In genomic region chr14:87478339-87478951, GRCm38 (mm10) we compare ENCODE assay signal across 13 mouse cellular contexts.
DNase-seq lines count a peak whose midpoint lies in the region; ATAC-seq lines count a peak whose summit lies in the region.
"Had no signal": no experiment of that assay in that cellular context is flagged by ENCODE, and none has a peak within 500 bp of the region (broad histone marks: within the 10 kb centered on the region; RNA-seq: fewer than 3 reads in every experiment).

No protein-coding gene starts in this region.

- peak; percentile 49; the same call in 1 of the 2 replicates for ATAC-seq in lung, embryonic 15.5 days (ENCODE audit: borderline replicate concordance, extremely low read depth, low FRiP score, low TSS enrichment)
- ATAC-seq in megakaryocyte progenitor cell, adult 5-6 weeks (replicated peaks; ENCODE audit: poor library complexity) = peak; percentile 50
- ATAC-seq: hindbrain, postnatal 0 days had no signal

- H3K4me1 ChIP-seq in lung, embryonic 15.5 days = no peaks in the 10 kb centered on the region
- H3K4me1 ChIP-seq: embryonic facial prominence, embryonic 12.5 days; neural tube, embryonic 13.5 days had no signal

- H3K27ac ChIP-seq in lung, embryonic 15.5 days = no peak overlapping the region
- H3K27ac ChIP-seq: embryonic facial prominence, embryonic 12.5 days; hindbrain, postnatal 0 days; neural tube, embryonic 13.5 days had no signal

- peaks cover 16% of the 10 kb centered on the region; the same call in 1 of the 2 replicates for H3K36me3 ChIP-seq in lung, embryonic 15.5 days

- H3K27me3 ChIP-seq in lung, embryonic 15.5 days = no peaks in the 10 kb centered on the region
- H3K27me3 ChIP-seq: embryonic facial prominence, embryonic 12.5 days; neural tube, embryonic 13.5 days had no signal

- DNase-seq in heart, adult 18-20 months = peak; percentile 16 to 37
- no peak for DNase-seq in heart, postnatal 10 days
- DNase-seq in lung, postnatal 36 days = no peak
- peak; percentile 11 for DNase-seq in adipocyte (ENCODE audit: low spot score)
- DNase-seq in right cerebral cortex, adult 18-20 months = no peak
- DNase-seq: cerebellum, postnatal 36 days; liver; thymus, adult 2 months had no signal

- no peak overlapping the region for H3K9ac ChIP-seq in lung, embryonic 15.5 days
- H3K9ac ChIP-seq: embryonic facial prominence, embryonic 12.5 days; neural tube, embryonic 13.5 days had no signal

- 53% methylated on average over 1 of the region's 3 CpGs for WGBS in lung, embryonic 15.5 days

- intact Hi-C loops in heart, postnatal 10 days (cut with DNase I) = no loop called here

- H3K4me3 ChIP-seq in lung, embryonic 15.5 days = no peak overlapping the region
- H3K4me3 ChIP-seq: embryonic facial prominence, embryonic 12.5 days; neural tube, embryonic 13.5 days had no signal

- no peaks in the 10 kb centered on the region for H3K9me3 ChIP-seq in lung, embryonic 15.5 days
- H3K9me3 ChIP-seq: embryonic facial prominence, embryonic 12.5 days; neural tube, embryonic 13.5 days had no signal

- no peak overlapping the region for H3K4me2 ChIP-seq in lung, embryonic 15.5 days
- H3K4me2 ChIP-seq: embryonic facial prominence, embryonic 12.5 days; neural tube, embryonic 13.5 days had no signal

Comparison
In these comparisons a context has a peak if more than half of its experiments do, and no peak if none do; other contexts are left out.
1. DNase-seq: peak in heart, adult 18-20 months (2 of 2) and adipocyte (single experiment); none in heart, postnatal 10 days (0 of 2), lung, postnatal 36 days (single experiment) and right cerebral cortex, adult 18-20 months (single experiment).